Mouse (Mus musculus) liver, embryonic 16.5 days (tissue): ENCODE measurements at regions not wholly inside any gene's neighbourhood (a gene's known extent, or its start where the extent isn't known, plus 50 kb on each side); places are given as distances from the start of the nearest gene placed in this dataset.

Experiments used
- ATAC-seq: fragments of 200-750 bp; cut with Nextera tagmentation; 2 replicates; pipeline ENCODE4 v1.8.0; 2017; ENCODE audit warnings: low read depth, mild to moderate bottlenecking, moderate number of reproducible peaks, moderate library complexity
- H3K27ac ChIP-seq: fragments of 300-500 bp; sonication (generic); 2 replicates; pipeline ENCODE4 v1.5.1; 2014; ENCODE audit warnings: mild to moderate bottlenecking, low read length
- H3K27me3 ChIP-seq: fragments of 300-500 bp; sonication (generic); 2 replicates; pipeline ENCODE4 v1.6.1; 2014; ENCODE audit warnings: low read depth, low read length, mixed read lengths; ENCODE audit not compliant: control insufficient read depth, insufficient read depth
- H3K36me3 ChIP-seq: fragments of 300-500 bp; sonication (generic); 2 replicates; pipeline ENCODE4 v1.6.1; 2014; ENCODE audit warnings: mild to moderate bottlenecking; ENCODE audit not compliant: control insufficient read depth, insufficient read depth
- H3K4me1 ChIP-seq: fragments of 300-500 bp; sonication (generic); 2 replicates; pipeline ENCODE4 v1.6.1; 2014; ENCODE audit warnings: low read depth, low read length, mixed read lengths; ENCODE audit not compliant: control insufficient read depth
- H3K4me2 ChIP-seq: fragments of 300-500 bp; sonication (generic); 2 replicates; pipeline ENCODE4 v1.6.1; 2014; ENCODE audit warnings: low read depth, low read length, mixed read lengths
- H3K4me3 ChIP-seq: fragments of 300-500 bp; sonication (generic); 2 replicates; pipeline ENCODE4 v1.5.1; 2014; ENCODE audit warnings: low read depth, mild to moderate bottlenecking, low read length
- H3K9ac ChIP-seq: fragments of 300-500 bp; sonication (generic); 2 replicates; pipeline ENCODE4 v1.6.1; 2014; ENCODE audit warnings: low read depth, low read length
- H3K9me3 ChIP-seq: fragments of 300-500 bp; sonication (generic); replicated peaks from 2 replicates; pipeline ENCODE4 v1.6.1; 2016; ENCODE audit warnings: low read length; ENCODE audit not compliant: control insufficient read depth
- WGBS: fragments of 180-500 bp; shearing (Covaris S2); extraction: QIAGEN DNeasy Blood & Tissue Kit; methylation state at CpG from one replicate; pipeline ENCODE4 v1.1.7; 2014; ENCODE audit not compliant: insufficient replicate concordance; 5-methylcytosine and 5-hydroxymethylcytosine counted together

DNA sequence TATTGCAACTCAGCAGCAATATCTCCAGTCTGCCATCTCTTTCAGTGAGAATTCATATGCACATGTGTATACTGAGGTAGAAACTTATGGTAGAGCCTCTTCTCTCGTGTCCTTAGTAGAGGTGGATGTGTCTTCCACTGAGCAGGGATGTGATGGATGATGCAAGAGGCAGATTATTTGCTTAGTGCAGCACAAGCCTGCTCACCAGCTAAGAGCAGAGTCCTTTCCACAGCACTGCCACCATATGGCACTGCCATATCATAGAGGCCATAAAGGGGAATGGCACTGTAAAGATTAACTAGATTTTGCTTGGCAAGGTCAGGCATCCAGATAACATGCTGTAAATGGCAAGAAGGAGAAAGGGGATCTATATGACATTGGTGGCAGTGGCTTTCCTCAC lies 117.6 kb upstream of the Cdkn2b start:
- no peaks in the 10 kb centered on the region for H3K36me3 ChIP-seq
- WGBS: 31% methylated on average over 1 of the region's 1 CpGs
- H3K4me1 ChIP-seq: no peaks in the 10 kb centered on the region
- H3K27ac ChIP-seq: no peak overlapping the region
- H3K27me3 ChIP-seq: no peaks in the 10 kb centered on the region
- H3K4me2 ChIP-seq: no peak overlapping the region
- peak; percentile 37; the same call in 1 of the 2 replicates for ATAC-seq
- H3K9me3 ChIP-seq: no peaks in the 10 kb centered on the region
- H3K4me3 ChIP-seq: no peak overlapping the region
- no peak overlapping the region for H3K9ac ChIP-seq

DNA sequence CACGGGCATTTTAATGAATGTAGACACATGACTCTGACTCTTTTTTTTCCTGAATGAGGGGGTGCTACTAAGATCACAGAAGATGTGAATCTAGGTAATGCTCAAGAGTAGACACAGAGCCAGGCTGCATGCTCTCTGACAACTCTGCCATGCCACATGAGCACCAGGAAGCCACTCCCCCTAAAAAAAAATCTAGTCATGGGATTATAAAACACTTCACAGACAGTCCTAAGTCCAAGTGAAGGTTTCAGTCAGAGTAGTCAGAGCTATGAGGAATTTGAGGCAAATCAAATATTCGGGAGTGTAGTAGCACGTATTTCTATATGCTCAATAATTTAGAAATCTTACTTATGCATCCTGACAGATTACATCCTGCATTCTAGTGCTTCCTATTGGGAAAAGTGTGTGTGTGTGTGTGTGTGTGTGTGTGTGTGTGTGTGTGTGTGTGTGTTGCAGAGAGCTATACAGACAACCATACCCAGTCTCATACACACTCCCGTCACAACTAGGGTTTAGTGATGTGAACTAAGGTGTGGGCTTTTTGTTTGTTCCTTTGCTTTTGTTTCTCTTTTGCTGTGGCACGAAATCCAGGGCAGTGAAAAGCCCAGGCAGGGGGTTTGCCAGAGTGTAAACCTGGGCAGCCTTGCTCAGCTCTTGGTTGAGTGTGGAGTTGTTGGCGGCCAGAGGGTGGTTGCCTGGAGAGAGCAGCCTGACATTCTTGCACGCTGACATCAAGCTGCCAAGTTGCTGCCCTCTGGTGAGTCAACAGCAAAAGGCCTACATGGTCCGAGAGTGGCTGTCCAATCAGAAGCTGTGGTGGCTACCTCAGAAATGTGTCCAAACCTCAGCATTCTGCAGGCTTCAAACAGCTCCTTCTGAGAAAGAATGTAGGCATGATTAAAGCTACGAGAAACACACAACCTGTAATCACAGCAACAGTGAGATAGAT lies 116.8 kb upstream of the Cdkn2b start:
- Histone ChIP-seq H3K27ac (no peak overlapping the region), H3K9ac (no peak overlapping the region), H3K36me3 (no peaks in the 10 kb centered on the region), H3K27me3 (no peaks in the 10 kb centered on the region), H3K4me2 (no peak overlapping the region), H3K9me3 (no peaks in the 10 kb centered on the region), H3K4me3 (no peak overlapping the region), H3K4me1 (no peaks in the 10 kb centered on the region)
- peak; percentile 11; the same call in 1 of the 2 replicates for ATAC-seq
- WGBS: 42% methylated on average over 9 of the region's 9 CpGs

- Histone ChIP-seq H3K4me1 (no peaks in the 10 kb centered on the region), H3K9ac (no peak overlapping the region), H3K36me3 (no peaks in the 10 kb centered on the region), H3K9me3 (no peaks in the 10 kb centered on the region), H3K4me2 (no peak overlapping the region), H3K27ac (no peak overlapping the region), H3K4me3 (no peak overlapping the region), H3K27me3 (no peaks in the 10 kb centered on the region)
- 53% methylated on average over 2 of the region's 2 CpGs for WGBS
- ATAC-seq: no peak
These were observed 115.1 kb upstream of the Cdkn2b start for GRCm38 (mm10) chr4:89425916-89426315.

DNA sequence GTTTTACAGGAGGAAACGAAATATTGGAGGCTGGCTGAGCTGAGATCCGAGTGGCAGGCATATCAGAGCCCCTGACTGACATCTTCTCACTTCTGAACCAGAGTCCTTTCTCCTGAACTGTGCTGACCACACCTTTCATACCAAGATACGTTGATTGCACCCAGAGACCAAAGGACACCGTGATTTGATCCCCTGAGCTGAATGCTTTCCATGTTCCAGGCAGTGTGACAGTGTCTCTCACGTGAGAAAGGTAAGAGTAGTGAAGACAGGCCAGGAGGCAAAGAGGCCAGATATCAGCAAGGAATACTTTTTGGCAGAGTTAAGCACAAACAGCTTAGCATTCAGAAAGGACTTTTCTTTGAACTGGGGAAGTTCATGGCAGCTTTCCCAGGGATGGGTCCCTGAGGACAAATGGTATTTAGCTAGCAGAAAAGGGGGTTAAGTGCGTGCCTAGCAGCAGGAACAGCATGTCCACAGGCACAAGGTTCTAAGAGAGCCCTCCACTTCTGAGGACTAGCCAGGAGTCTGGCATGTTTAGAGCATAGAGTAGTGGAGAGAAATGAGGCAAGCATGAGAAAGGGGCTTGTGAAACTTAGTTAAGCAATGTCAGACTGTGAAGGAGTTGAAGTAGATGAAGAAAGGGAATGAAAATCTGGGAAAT lies 111.0 kb upstream of the Cdkn2b start:
- WGBS: 39% methylated on average over 6 of the region's 6 CpGs
- H3K36me3 ChIP-seq: no peaks in the 10 kb centered on the region
- H3K4me1 ChIP-seq: no peaks in the 10 kb centered on the region
- H3K27ac ChIP-seq: no peak overlapping the region
- H3K9me3 ChIP-seq: no peaks in the 10 kb centered on the region
- no peak overlapping the region for H3K4me3 ChIP-seq
- H3K27me3 ChIP-seq: no peaks in the 10 kb centered on the region
- H3K4me2 ChIP-seq: no peak overlapping the region
- ATAC-seq: no peak
- no peak overlapping the region for H3K9ac ChIP-seq

DNA sequence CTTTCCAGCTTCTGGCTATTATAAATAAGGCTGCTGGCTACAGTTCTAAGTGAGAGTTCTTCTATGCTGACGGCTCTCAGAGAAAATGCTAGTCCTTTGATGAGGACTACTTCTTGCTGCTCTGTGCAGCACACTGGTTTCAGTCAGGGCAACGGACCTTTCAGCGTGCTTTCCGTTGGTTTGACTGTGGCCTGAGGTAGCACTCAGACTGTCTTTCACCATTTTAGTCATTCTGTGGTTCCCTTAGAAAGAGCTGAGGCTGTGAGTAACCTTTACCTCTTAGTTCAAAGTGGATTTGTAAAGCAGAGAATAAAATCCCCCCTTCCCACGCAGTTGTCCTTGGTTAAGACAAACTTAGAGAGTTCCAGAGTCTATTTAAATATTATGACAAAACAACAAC lies 110.0 kb upstream of the Cdkn2b start:
- H3K4me3 ChIP-seq: no peak overlapping the region
- H3K9ac ChIP-seq: no peak overlapping the region
- no peak overlapping the region for H3K4me2 ChIP-seq
- no peak overlapping the region for H3K27ac ChIP-seq
- H3K4me1 ChIP-seq: no peaks in the 10 kb centered on the region
- no peaks in the 10 kb centered on the region for H3K27me3 ChIP-seq
- no peak for ATAC-seq
- no peaks in the 10 kb centered on the region for H3K9me3 ChIP-seq
- no peaks in the 10 kb centered on the region for H3K36me3 ChIP-seq
- 62% methylated on average over 5 of the region's 5 CpGs for WGBS

DNA sequence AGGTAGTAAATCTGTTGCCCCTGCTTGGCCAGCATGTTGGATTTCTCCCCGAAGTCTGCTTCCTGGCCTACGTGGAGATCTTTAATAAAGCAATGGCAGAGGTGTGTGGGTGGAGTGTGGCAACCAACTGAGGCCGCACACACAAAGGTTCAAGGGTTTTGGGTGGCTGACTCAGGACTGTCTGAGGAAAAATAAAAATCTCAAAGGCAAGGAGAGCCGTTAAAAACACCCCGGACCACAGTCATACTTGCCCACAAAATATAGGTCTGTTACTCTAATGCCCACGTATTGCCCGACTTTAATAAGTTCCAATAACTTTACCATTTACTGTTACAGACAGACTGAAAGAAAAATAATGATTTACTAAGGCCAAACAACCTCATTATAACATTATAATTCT lies 108.7 kb upstream of the Cdkn2b start:
- Histone ChIP-seq H3K4me3 (no peak overlapping the region), H3K36me3 (no peaks in the 10 kb centered on the region), H3K9me3 (no peaks in the 10 kb centered on the region), H3K27me3 (no peaks in the 10 kb centered on the region), H3K4me2 (no peak overlapping the region), H3K9ac (no peak overlapping the region), H3K27ac (no peak overlapping the region), H3K4me1 (no peaks in the 10 kb centered on the region)
- WGBS: 73% methylated on average over 7 of the region's 7 CpGs
- ATAC-seq: no peak

- Histone ChIP-seq H3K27me3 (no peaks in the 10 kb centered on the region), H3K4me2 (no peak overlapping the region), H3K9me3 (no peaks in the 10 kb centered on the region), H3K36me3 (no peaks in the 10 kb centered on the region), H3K4me1 (no peaks in the 10 kb centered on the region), H3K9ac (no peak overlapping the region), H3K27ac (no peak overlapping the region), H3K4me3 (no peak overlapping the region)
- 42% methylated on average over 2 of the region's 2 CpGs for WGBS
- no peak for ATAC-seq
These were observed 94.9 kb upstream of the Cdkn2b start for GRCm38 (mm10) chr4:89405624-89406167.

- H3K4me2 ChIP-seq: no peak overlapping the region
- H3K36me3 ChIP-seq: no peaks in the 10 kb centered on the region
- ATAC-seq: no peak
- H3K4me3 ChIP-seq: no peak overlapping the region
- H3K9ac ChIP-seq: no peak overlapping the region
- 50% methylated on average over 1 of the region's 1 CpGs for WGBS
- H3K9me3 ChIP-seq: no peaks in the 10 kb centered on the region
- H3K27ac ChIP-seq: no peak overlapping the region
- no peaks in the 10 kb centered on the region for H3K4me1 ChIP-seq
- no peaks in the 10 kb centered on the region for H3K27me3 ChIP-seq
These were observed 92.3 kb upstream of the Cdkn2b start for GRCm38 (mm10) chr4:89403151-89403550.

DNA sequence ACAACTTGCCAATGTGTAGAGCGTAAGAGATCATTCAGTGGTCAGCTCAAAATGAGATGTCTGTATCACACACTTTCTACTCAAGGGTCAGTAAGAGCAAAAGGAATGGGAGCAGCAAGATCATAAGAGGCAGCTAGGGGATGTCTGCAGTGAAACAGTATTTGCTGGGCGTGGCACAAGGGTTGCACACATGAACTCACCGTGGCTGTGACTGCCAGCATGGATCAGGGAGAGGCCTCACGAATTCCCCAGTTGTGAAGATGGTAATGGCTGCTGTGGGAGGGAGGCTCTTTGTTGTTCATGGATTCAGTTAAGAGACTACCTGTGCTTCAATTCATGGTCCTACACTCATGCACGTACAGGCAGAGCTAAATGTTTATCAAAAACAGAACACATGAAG lies 91.5 kb upstream of the Cdkn2b start:
- Histone ChIP-seq H3K9me3 (no peaks in the 10 kb centered on the region), H3K4me2 (no peak overlapping the region), H3K27ac (no peak overlapping the region), H3K4me1 (no peaks in the 10 kb centered on the region), H3K27me3 (no peaks in the 10 kb centered on the region), H3K4me3 (no peak overlapping the region), H3K36me3 (no peaks in the 10 kb centered on the region), H3K9ac (no peak overlapping the region)
- 43% methylated on average over 5 of the region's 5 CpGs for WGBS
- ATAC-seq: no peak
